Mouse (Mus musculus): ENCODE data around the gene Asna1.

Asna1 gene

GRCm38 (mm10) chr8:85035165-85035727, 10.2 kb upstream of the Asna1 start:
- no peak for DNase-seq (ENCODE audit: low spot score)

GRCm38 (mm10) chr8:85034764-85035163, 9.7 kb upstream of the Asna1 start:
- peak; percentile 53 for DNase-seq (ENCODE audit: low spot score)

- DNase-seq (ENCODE audit: low spot score), result no peak
These were observed 8.8 kb upstream of the Asna1 start for GRCm38 (mm10) chr8:85033867-85034266.

GRCm38 (mm10) chr8:85032622-85033311, 7.7 kb upstream of the Asna1 start:
- no peak for DNase-seq (ENCODE audit: low spot score)

- no peak for DNase-seq (ENCODE audit: low spot score)
These were observed 4.2 kb upstream of the Asna1 start for GRCm38 (mm10) chr8:85029271-85029670.

- no peak for DNase-seq (ENCODE audit: low spot score)
These were observed 2.8 kb upstream of the Asna1 start for GRCm38 (mm10) chr8:85027922-85028321.

- no peak for DNase-seq (ENCODE audit: low spot score)
These were observed 2.4 kb upstream of the Asna1 start for GRCm38 (mm10) chr8:85027516-85027855.

GRCm38 (mm10) chr8:85026670-85027515, 1.8 kb upstream of the Asna1 start, which contains the start of gene Trir:
Trir (plus strand) TSS chr8:85026823.
- peak; percentile 93 for DNase-seq (ENCODE audit: low spot score)

- no peak for DNase-seq (ENCODE audit: low spot score)
These were observed 1.2 kb downstream of the Asna1 start for GRCm38 (mm10) chr8:85023846-85024245.

GRCm38 (mm10) chr8:85021514-85022055, 3.5 kb downstream of the Asna1 start:
- DNase-seq (ENCODE audit: low spot score), result no peak

- DNase-seq (ENCODE audit: low spot score), result no peak
These were observed 7.9 kb downstream of the Asna1 start for GRCm38 (mm10) chr8:85017209-85017608.

GRCm38 (mm10) chr8:85016724-85017123, 8.4 kb downstream of the Asna1 start:
- DNase-seq (ENCODE audit: low spot score), result no peak

GRCm38 (mm10) chr8:85014431-85014830, 10.7 kb downstream of the Asna1 start, which contains the start of gene Best2:
Best2 (minus strand) TSS chr8:85014531.
- no peak for DNase-seq (ENCODE audit: low spot score)

GRCm38 (mm10) chr8:85013230-85013840, 11.7 kb downstream of the Asna1 start:
- peak; percentile 50 for DNase-seq (ENCODE audit: low spot score)

- DNase-seq (ENCODE audit: low spot score), result no peak
These were observed 13.8 kb downstream of the Asna1 start for GRCm38 (mm10) chr8:85011242-85011641.

- no peak for DNase-seq (ENCODE audit: low spot score)
These were observed 17.4 kb downstream of the Asna1 start for GRCm38 (mm10) chr8:85007686-85008085.

GRCm38 (mm10) chr8:84997649-84998295, 27.3 kb downstream of the Asna1 start:
- peak; percentile 78 for DNase-seq (ENCODE audit: low spot score)

GRCm38 (mm10) chr8:84996978-84997377, 28.1 kb downstream of the Asna1 start:
- DNase-seq (ENCODE audit: low spot score), result no peak

- no peak for DNase-seq (ENCODE audit: low spot score)
These were observed 29.4 kb downstream of the Asna1 start for GRCm38 (mm10) chr8:84995680-84996079.

GRCm38 (mm10) chr8:84994375-84994774, 30.7 kb downstream of the Asna1 start:
- no peak for DNase-seq (ENCODE audit: low spot score)

GRCm38 (mm10) chr8:84990836-84991235, 34.2 kb downstream of the Asna1 start:
- no peak for DNase-seq (ENCODE audit: low spot score)

- peak; percentile 94 for DNase-seq (ENCODE audit: low spot score)
These were observed 34.7 kb downstream of the Asna1 start, which contains the start of gene Hook2 for GRCm38 (mm10) chr8:84990349-84990748. Hook2 (plus strand) TSS chr8:84990603.

All from ovary, postnatal 14 days (tissue).